Mouse (Mus musculus): ENCODE measurements at regions not wholly inside any gene's neighbourhood (a gene's known extent, or its start where the extent isn't known, plus 50 kb on each side); places are given as distances from the start of the nearest gene placed in this dataset.

DNA sequence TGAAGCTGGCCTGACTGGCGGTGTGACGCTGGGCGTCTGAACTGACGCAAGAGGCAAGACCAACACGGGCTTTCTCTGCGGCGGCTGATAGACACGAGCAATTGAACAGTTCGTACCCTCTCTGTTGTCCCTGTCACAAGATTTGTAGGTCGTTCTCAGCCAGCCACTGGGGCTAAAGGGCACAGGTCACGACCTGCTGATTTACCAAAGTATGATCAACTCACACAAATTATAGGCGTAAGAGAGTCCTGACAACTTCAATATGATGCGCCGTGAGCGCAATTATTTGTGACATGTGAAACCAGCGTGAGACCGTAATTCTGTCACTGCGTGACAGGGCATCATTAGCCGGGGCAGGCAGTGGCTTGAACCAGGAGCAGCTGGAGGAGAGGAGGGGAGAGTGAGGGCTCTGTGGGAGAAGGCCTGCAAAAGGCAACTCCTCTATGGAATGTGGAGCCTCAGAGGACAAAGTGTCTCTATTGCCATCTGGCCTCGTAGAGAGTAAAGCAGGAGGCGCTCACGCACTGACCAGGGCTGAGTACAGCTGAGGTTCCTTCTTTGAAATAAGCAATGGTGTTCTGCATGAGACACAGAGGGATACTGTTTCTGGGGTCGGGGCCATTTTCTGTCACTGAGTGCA, 181.4 kb upstream of the Habp2 start:
- peak; percentile 27 to 40 for DNase-seq

DNA sequence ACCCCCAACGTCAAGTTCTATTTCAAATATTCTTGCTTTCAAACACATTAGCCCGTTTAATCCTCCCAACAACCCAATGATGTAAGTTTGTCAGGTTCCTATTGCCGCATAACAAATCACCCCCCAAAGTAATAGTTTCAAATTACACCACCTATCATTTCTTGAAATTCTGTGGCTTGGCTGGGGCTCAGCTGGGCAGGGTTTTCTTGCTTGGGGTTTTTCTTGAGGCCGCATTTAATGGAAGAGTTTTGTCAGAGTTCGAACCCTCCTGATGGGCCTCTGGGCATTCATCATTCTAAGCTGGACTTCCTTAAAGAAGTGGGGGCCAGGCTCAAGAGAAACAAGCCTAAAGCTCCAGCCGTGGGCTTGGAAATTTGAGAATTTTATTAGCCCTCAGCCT, 178.1 kb upstream of the Habp2 start:
- no peak for DNase-seq

DNA sequence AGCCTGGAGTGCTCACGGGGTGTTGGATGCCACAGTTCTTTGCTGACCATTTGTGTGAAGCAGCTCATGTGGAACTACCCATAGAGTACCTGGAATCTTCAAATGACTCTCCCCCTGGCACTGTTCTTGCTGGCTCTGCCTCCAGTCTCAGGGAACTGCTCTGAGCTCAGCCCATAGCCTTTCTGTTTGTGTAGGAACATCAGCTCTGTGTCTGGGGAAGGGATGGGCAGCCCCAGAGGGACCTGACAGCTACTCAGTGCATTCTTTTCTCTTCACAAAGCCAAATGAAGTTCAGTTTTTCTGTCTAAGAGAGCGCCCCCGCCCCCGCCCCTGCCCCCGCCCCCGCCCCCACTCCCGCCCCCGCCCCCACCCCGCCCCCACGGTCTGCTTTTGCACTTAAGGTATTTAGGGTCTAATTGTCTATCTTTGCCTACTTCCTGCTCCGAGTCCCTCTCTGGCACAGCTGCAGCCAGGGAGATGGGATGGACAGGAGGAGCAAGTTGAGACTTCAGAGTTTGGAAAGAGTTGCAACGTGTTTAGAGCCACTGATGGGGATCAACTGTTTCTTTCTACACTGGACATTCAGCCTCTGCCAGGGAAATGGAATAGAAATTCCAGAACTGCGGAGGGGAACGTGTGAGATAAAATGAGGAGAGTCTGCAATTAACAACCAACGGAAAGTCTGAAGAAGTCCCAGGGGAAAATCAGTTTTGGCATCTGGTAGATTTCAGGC, 171.2 kb upstream of the Habp2 start:
- no peak for DNase-seq

DNA sequence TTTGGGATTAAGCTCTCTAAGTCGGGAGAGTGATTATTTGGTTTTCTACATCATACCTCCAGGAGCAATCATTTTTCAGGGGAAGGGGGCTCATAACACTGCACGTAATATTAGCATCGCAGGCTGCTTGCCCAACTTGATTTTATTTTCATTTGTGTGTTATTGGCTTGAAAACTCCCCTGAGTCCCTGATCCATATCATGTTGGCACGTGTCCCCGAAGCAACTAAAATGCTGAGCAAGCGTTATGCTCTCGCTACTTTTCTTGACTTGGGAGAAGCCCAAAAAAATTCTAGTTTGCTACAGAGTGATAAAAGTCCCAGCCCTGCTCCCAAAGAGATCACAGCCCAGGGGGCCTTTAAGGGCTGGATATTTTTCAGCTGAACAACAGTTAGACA, 170.7 kb upstream of the Habp2 start:
- DNase-seq: no peak

DNA sequence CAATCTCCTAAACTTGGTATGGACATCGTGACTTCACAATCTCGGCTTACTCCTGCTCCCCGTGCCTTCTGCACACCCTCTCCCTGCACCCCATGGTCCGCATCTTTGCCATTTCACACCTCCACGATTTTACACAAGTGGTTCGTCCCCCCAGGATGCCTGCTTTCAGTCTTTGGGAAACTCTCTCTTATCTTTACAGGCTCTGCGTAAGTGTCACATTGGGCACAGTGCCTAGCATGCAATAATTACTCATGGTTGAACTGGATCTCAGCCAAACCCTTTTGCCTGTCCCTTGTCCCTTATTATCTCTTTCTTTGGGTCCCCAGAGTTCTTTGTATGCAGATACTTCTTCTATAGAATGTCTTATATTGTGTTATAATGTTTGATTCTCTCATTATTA, 166.2 kb upstream of the Habp2 start:
- peak; percentile 33 to 41 for DNase-seq

DNA sequence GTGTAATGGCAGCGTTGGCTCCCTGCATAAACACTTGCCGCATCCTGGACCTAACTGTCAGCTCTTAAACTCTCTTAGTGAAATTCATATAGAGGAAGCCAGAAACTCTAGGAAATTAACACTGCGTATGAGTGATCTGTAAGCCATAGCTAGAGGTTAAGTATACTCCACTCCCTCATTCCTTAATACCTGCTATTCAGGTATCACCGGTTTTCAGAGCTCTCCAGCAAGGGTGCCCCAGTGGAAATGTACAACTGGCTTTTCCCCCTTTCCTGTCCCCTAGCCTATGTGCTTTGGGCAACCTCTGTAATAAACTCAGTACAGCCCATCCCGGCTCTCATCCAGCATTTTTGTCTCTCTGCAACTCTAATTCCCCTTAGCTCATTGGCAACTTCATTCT, 164.8 kb upstream of the Habp2 start:
- no peak for DNase-seq

DNA sequence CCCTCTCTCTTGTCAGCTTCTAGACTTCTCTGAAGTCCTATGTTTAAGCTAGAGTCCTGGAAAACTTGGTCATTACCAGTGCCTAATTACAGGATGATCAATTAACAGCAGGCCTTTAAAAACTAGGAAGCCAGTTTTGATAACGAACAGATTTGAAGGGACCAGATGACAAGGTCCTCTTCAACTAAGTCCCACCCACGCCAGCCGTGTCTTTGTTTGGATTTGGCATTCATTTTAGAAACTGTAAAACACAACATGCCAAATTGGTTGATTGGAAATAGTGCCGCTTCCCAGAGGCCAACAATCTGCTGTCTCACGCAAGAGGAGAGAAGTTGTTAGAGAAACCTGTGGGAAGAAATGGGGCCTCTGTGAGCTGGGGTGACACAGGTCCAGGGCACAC, 155.4 kb upstream of the Habp2 start:
- DNase-seq: peak in 1 of 2 experiments; percentile 7

DNA sequence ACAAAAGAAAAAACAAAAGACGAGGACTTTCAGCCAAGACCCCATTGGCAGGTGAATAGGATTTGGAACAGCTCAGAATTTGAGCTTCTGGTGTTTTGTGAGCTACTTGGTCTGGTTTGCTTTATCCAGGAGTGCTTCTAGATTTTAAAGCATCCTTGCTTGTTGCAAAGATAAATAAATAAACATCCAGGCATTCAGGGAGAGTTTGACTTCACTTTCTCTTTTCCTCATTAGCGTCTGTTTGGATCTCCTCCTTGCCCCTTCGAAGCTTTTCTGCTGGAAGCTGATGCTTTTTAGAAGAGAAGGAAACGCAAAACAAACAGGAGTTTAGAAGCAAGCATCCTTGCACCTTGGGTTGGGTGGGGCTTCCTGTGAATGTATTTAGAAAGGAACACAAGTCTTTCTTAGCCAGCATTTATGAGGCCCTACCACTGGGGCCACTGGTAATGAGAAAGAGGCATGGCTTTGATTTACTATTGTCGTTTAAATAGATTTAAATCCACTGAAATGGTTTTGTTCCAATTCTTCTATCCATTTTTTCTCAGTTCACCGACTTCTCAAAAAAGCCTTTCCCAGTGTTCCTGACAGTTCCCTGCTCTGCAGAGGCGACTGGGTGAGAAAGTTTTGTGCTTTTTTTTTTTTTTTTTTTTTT, 153.9 kb upstream of the Habp2 start:
- DNase-seq: no peak

DNA sequence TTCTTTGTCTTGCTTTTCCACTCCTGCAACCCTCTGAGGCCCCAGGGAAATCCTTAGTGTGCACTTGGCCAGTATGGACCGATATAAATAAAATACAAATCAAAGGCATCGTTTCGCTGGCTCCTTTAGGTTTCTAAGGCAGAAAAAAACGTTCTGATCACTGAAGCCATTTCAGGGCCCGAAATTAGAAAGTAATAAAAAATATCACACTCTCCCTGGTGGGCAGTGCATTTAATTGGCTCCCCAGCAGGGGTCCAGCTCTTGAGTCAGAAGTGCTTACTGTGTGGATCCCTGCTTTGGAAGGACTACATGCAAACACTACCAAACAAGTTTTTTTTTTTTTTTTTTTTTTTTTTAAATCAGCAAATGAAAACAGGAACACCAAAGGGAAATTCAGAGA, 153.4 kb upstream of the Habp2 start:
- peak; percentile 25 to 36 for DNase-seq

DNA sequence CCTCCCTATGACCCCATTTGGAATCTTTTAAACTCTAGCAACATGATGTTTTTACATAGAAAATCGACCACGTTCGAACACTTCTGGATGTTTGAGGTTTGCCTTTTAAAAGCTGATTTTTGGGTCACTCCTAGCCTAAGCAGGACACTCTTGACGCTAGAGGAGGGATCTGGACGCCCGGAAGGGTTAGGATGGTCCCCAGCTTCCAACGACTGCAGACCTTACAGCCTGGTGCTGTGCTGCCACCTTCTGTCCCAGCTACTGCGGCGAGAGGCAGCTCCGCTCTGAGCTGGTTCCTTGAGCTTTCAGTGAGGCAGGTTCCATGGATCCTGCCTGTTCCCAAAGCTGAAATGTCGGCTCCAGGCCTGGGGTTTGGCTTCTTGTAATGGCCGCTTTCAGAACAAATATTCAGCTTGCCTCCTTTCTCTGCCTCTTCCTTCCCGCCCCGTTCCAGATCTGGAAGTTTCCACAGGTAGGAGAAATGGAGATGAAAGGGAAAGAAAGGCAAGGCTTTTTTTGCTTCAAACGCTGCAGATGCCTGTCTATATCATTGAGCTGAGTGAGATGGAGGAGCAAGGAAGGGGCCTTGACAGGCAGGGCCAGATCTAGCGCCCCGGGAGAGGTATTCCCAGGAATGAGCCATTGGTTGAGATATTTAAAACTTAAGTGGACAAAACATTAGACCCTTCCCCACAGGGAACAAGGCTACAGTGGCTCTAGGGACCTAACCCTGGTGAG, 152.7 kb upstream of the Habp2 start:
- peak; percentile 87 to 91 for DNase-seq

DNA sequence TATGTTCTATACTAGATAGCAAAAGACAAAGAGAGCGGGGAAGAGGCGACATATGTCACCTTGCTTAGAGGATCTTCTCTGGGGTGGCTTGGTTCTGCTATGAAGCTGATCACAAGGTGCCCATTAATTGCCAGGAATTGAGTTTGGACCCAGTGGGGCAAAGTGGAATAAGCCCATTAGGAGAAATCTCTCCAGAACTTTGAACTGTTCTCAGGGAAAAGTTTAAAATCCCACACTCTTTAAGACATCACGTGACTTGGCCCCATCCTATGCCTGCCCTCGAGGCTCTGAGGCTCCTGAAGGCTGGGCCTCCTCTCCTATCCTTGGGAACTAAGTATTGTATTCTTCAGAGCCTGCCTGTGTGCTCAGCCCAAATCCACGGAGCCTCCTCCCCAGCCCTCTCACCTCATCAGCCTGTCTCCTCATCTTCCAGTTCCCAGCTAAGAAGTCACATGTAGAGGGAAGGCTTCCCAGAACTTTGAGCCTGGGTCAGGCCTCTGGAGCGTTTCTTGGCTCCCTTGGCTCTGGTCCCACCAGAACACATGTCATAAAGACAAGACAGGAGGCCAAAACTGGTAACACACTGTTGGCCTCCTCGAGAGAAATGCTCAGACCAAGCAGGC, 151.5 kb upstream of the Habp2 start:
- DNase-seq: peak; percentile 21 to 26

DNA sequence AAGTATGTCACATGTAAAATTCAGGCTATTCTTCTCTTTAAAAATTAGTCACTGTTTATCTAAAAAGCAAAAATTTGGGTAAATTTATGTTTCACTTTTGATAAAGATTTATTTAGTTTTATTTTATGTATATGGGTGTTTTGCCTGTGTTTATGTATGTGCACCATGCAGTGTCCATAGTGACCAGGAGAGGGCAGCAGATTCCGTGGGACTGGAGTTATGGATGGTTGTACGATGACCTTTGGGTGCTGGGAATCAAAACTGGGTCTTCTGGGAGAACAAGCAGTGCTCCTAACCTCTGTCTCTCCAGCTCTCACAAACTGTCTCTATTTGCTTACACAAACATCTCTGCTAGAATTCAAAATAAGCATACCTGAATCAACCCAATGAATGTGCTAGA, 146.4 kb upstream of the Habp2 start:
- no peak for DNase-seq

DNA sequence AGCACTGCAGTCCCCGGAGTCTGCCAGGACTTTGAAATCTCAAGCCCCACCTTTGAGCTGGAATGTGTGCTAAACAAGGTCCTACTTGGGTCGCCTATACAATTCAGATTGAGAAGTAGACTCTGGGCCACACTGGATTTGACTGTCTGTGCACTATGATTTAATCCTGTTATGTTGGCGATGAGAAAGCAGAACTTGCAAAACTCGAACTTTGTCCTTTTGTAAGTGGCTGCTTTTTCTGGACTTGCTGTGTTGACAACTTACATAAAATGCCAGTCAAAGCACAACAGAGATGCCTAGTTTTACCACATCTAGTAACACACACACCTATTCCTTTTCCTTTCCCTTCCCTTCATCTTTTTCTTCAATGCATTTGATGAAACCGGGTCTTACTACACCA, 142.7 kb upstream of the Habp2 start:
- DNase-seq: no peak

DNA sequence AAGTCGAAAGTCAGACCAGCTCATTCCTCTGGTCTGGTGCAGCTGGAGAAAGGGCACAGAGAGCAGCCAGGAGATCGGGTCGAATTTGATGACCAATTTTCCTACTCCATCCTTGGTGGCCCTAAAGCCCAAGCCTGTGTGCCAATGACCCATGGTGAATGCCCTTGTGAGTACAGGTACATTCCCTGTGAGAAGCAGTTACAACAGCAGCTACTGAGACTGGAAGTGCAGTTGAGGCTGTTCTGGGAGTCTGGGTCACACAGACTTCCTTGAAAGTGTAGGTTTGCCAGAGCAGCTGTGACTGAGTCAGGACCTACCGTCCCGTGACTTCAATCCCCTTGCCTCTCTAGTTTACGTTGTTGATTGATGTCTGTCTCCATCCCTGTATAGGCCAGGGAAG, 129.8 kb upstream of the Habp2 start:
- DNase-seq: no peak

DNA sequence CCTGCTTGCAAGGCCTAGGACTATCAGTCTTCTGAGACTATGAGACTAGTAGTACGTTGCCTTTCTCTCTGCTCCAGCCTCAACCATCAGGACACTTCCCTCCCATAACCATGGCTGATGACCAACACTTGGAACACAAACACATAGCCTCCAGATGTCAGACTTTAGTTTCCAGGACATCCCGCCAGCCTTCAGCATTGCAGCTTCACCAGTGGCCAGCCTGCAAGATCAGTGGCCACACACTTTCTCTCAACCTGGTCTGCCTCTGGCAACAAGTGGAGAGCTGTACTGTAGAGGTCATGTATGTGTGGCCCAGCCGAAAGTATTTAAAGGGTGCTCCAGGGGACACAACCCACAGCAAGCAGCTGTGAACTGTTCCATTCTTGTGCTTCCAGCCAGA, 124.8 kb upstream of the Habp2 start:
- DNase-seq: peak; percentile 25 to 48

DNA sequence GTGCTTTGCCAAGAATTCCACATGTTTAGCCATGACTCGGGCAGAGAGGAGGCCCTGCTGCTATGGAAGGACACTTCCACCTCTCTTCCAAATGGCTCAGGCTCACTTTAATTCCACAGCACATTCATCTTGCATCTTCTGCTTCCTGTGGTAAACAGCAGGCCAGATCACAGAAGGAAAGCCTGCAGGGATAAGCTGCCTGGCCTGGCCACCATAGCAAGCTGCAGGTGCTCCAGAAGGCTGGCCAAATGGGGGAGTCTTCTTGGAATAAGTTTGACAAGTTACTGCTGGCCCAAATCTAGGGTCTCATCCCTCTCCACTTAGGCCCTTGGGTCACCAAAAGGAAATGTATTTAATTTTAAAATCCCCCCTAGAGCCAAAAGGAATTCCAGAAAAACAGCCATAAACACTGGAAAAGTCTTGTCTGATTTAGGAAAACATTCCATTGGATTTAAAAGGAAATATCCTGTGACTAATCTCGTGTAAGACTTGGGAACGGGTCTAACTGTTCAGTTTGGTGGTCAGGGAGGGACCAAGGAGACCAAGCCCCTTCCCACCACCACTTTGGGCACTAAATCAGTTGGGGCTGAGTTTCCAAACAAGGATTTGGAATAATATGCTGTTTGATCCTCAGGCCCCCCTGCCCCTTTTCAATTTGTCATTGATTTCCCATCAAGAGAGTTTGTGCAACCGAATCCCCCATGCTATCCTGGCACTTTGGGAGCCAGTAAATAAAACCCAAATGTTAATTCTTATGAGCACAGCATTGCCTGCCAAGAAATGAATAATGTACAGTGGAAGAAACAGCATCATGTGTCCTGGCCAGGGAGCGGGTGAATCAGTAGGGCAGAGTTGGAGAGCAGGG, 117.6 kb upstream of the Habp2 start:
- no peak for DNase-seq

DNA sequence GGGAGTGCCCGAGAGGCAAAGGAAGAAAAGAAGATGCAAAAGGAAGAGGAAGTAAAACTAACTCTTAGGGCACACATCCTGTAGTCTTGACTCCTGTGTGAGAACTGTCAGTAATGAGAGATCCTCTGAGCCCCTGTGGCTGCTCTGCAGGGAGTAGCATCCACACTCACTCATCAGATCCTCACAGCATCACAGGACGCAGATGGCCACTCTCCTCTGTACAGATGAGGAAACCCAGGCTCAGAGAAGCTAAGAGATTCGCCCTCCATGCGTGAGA, 117.0 kb upstream of the Habp2 start:
- DNase-seq: no peak

DNA sequence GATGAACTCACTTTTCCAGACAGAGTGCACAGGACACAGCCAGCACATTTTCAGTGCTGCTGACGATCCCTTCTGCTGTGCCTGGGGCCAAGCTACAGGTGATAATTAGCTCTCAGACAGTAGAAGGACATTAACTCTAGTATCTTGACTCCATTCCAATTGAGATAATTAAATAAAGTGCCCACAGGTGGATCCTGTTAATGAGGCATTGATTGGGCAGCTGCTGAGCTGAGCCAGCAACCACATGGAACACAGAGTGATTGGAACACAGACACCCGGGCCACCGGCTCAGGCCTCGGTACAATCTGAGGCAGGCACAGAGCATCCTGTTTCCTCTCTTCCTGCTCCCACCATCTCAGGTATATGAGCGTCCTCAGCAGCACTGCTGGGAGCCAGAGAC, 114.5 kb upstream of the Habp2 start:
- DNase-seq: peak; percentile 8 to 35

DNA sequence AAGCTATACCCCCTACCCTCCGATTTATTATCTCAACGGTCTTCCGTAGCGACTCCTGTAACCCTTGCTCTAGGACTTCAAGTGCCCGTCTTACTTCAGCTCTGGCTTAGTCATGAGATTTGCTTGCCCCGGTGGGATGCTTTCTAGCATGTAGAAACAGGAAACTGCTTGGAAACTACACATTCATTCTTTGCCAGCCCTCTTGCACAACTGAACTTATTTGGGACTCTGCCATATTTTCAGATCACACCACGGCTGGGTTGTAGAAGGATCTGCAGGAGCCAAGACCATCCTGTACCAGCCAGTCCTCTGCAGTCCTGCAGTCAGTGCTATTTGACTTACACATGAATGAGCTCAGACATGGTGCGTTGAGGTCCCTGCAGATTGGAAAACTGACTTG, 110.9 kb upstream of the Habp2 start:
- no peak for DNase-seq

DNA sequence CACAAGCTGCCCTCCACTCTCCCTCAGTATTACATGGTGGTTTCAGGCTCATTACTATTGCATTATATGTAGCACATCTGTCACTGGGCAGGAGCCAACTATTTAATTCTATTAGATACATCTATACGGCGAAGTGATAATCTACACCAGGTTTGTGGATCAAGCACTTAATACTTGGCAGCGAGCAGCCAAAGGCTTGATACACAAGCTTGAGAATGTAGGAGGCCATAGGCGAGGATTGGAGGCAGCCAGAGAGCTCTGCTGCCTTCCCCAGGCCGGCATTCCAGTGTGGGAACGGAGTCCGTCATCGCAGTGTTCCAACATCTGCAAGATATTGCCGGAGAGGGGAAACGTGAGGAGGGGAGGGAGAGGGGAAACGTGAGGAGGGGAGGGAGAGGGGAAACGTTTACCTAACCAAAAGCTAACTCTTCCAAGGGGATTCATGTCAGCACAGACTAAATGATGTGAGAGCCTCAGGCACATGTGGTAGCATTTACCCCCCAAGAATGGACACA, 109.6 kb upstream of the Habp2 start:
- no peak for DNase-seq

DNA sequence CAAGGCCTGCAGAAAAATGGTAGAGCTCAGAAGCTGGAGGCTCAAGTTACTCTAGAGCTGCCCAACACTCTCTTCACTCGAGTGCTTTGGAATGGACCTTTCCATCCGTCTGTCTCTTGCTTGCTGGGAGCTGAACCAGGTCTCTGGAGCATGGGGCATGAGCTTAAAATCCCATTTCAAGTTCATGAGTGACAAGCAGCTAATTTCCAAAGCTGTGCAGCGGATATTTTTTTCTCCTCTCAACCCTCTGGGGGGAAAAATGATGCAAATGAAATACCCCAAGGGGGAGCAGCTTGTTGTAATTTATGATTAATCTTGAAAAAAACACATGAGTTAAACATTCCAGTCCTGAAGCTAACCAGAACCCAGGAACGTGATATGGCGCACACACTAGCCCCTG, 101.2 kb upstream of the Habp2 start:
- DNase-seq: no peak

DNA sequence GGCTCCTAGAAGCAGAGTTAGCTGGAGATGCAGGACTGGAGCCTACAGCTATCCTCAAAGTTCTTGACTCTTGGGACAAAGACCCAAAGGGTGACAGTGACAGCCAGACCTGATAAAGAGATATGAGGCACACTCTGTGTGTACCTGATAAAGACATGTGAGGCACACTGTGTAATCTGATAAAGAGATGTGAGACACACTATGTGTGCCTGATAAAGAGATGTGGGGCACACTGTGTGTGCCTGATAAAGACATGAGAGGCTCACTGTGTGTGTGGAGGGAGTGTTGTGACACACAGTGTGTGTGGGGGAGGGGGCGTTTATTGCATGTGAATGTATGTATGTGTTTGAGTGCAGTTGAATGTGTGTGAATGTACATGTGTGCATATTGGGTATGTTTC, 97.8 kb upstream of the Habp2 start:
- DNase-seq: no peak
